Mouse (Mus musculus) embryonic facial prominence, embryonic 13.5 days (tissue): ENCODE data around the gene Morn3. TPM values are rescaled to one million over a fixed set of nuclear protein-coding genes. Genes with fewer than 3 reads are reported as not detected.
A peak's percentile ranks its signal among the peaks of the same experiment; 100 is the strongest.

Experiments used
- ATAC-seq: fragments of 200-750 bp; cut with Nextera tagmentation; 2 replicates; pipeline ENCODE4 v1.8.0; 2017; ENCODE audit warnings: low read depth; ENCODE audit not compliant: insufficient number of reproducible peaks, insufficient read depth, low FRiP score, low TSS enrichment
- H3K27ac ChIP-seq: fragments of 300-500 bp; sonication (generic); 2 replicates; pipeline ENCODE4 v1.5.1; 2015; ENCODE audit warnings: moderate library complexity, mild to moderate bottlenecking, inconsistent platforms
- H3K27me3 ChIP-seq: fragments of 300-500 bp; sonication (generic); 2 replicates; pipeline ENCODE4 v1.6.1; 2015; ENCODE audit warnings: mild to moderate bottlenecking, inconsistent platforms
- H3K36me3 ChIP-seq: fragments of 300-500 bp; sonication (generic); 2 replicates; pipeline ENCODE4 v1.6.1; 2015; ENCODE audit warnings: mild to moderate bottlenecking, inconsistent platforms
- H3K4me1 ChIP-seq: fragments of 300-500 bp; sonication (generic); 2 replicates; pipeline ENCODE4 v1.6.1; 2015; ENCODE audit warnings: inconsistent platforms
- H3K4me2 ChIP-seq: fragments of 300-500 bp; sonication (generic); 2 replicates; pipeline ENCODE4 v1.6.1; 2015; ENCODE audit warnings: moderate library complexity, mild to moderate bottlenecking, inconsistent platforms
- H3K4me3 ChIP-seq: fragments of 300-500 bp; sonication (generic); 2 replicates; pipeline ENCODE4 v1.5.1; 2015; ENCODE audit warnings: mild to moderate bottlenecking, inconsistent platforms
- H3K9ac ChIP-seq: fragments of 300-500 bp; sonication (generic); 2 replicates; pipeline ENCODE4 v1.6.1; 2015; ENCODE audit warnings: mild to moderate bottlenecking, inconsistent platforms
- H3K9me3 ChIP-seq: fragments of 300-500 bp; sonication (generic); 2 replicates; pipeline ENCODE4 v1.6.1; 2016; ENCODE audit warnings: inconsistent platforms
- WGBS: fragments of 180-500 bp; shearing (Covaris S2); methylation state at CpG from one replicate; pipeline ENCODE4 v1.1.7; 2015; ENCODE audit warnings: mixed read lengths; 5-methylcytosine and 5-hydroxymethylcytosine counted together
- polyA plus RNA-seq: library from polyadenylated mRNA; unstranded; fragments of >200 nt; fragmentation: Nextera tagmentation; extraction: Ambion mirVana; gene quantifications from 2 replicates; pipeline ENCODE4 v1.2.1, GENCODE M21; 2015

Morn3 gene
- polyA plus RNA-seq, 1 experiment from 2014 or later = not detected

DNA sequence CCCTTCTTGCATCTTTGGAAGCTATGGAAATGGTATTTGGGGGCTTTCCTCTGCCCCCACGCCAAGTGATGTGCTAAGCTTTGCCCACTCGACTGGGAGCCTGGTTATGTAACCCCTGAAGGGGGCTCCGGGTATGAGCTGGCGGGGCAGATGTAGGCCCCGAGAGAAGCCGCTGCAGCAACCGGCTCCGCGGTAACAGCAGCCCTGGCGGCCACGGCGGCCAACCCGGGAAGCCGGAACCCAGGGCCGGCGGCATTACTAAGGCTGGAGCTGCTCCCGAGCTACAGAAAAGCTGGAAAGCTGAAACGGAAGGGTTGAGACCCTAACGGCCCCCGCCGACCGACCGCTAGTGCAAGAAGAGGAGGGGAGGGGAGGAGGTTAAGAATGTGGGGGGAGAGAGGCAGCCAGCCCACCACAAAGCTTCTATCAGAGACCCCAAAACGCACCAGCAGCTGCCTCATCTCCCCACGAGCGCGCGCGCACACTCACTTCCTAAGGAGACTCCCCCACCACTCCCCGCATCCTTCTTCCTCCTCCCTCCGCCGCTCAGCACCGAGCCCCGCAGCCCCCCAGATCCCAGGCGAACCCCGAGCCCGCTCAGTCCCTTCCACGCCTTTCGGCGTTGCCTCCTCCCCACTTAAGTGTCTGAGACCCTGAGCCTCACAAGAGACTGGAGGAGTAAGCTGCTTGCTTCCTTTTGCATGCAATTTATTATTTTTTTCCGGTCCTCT is 58.6 kb downstream of the Morn3 start:
- Histone ChIP-seq H3K9me3 (no peaks in the 10 kb centered on the region), H3K4me3 (peak overlapping the region; percentile 66), H3K27ac (peak overlapping the region; percentile 84), H3K27me3 (no peaks in the 10 kb centered on the region; the same call in 1 of the 2 replicates), H3K36me3 (no peaks in the 10 kb centered on the region), H3K4me1 (peaks cover 56% of the 10 kb centered on the region), H3K4me2 (peak overlapping the region; percentile 98), H3K9ac (peak overlapping the region; percentile 81)
- ATAC-seq = no peak
- WGBS = under 1% methylated on average over 41 of the region's 41 CpGs

GRCm38 (mm10) chr5:122987211-122988020 is 59.4 kb downstream of the Morn3 start:
- Histone ChIP-seq H3K4me2 (peak overlapping the region; percentile 98), H3K9ac (peak overlapping the region; percentile 81), H3K27ac (no peak overlapping the region), H3K36me3 (no peaks in the 10 kb centered on the region), H3K27me3 (no peaks in the 10 kb centered on the region; the same call in 1 of the 2 replicates), H3K9me3 (no peaks in the 10 kb centered on the region), H3K4me1 (peaks cover 56% of the 10 kb centered on the region), H3K4me3 (peak overlapping the region; percentile 66)
- peak; percentile 49; the same call in 1 of the 2 replicates for ATAC-seq
- WGBS = 3% methylated on average over 39 of the region's 39 CpGs

DNA sequence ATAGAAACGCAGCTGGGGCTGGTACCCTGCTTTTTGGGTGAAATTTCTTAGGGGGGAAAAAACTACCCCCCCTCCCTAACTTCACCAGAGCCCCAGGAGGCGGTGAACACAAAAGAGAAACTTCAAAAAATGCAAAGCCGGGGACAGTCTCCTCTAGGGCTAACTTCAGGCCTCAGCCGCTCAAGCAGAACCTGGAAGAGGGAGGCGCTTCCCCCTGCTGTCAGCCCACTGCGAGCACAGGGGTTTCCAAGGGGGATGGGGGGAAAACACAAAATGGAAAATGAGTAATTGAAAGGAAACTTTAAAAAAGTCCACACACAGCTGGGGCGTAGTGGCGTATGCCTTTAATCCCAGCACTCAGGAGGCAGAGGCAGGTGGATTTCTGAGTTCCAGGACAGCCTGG is 60.7 kb downstream of the Morn3 start:
- H3K27ac ChIP-seq = no peak overlapping the region
- H3K9ac ChIP-seq = no peak overlapping the region
- peak overlapping the region; percentile 98; the same call in 1 of the 2 replicates for H3K4me2 ChIP-seq
- peaks cover 51% of the 10 kb centered on the region for H3K4me1 ChIP-seq
- no peaks in the 10 kb centered on the region; the same call in 1 of the 2 replicates for H3K27me3 ChIP-seq
- 39% methylated on average over 8 of the region's 8 CpGs for WGBS
- no peaks in the 10 kb centered on the region for H3K36me3 ChIP-seq
- H3K4me3 ChIP-seq = no peak overlapping the region
- no peaks in the 10 kb centered on the region for H3K9me3 ChIP-seq
- no peak for ATAC-seq

Other genes with a start within 250 kb of the Morn3 start
- 437 and 454 TPM in 2 replicates for gene Anapc5, start 225.7 kb downstream of the Morn3 start, polyA plus RNA-seq
- gene Rnf34, start 197.0 kb downstream of the Morn3 start, polyA plus RNA-seq = 38.9 and 43.0 TPM in 2 replicates
- 61.6 and 61.9 TPM in 2 replicates for gene Kdm2b, start 57.2 kb downstream of the Morn3 start, polyA plus RNA-seq
- gene Orai1, start 31.9 kb downstream of the Morn3 start, polyA plus RNA-seq = 10.4 and 12.5 TPM in 2 replicates
- gene Tmem120b, start 21.4 kb upstream of the Morn3 start, polyA plus RNA-seq = 14.4 and 15.8 TPM in 2 replicates
- gene Rhof, start 85.7 kb upstream of the Morn3 start, polyA plus RNA-seq = 5.6 and 6.6 TPM in 2 replicates
- 12.3 and 13.0 TPM in 2 replicates for gene Setd1b, start 95.2 kb upstream of the Morn3 start, polyA plus RNA-seq
- 95.3 and 107 TPM in 2 replicates for gene Psmd9, start 122.4 kb upstream of the Morn3 start, polyA plus RNA-seq
- gene Hpd, start 135.7 kb upstream of the Morn3 start, polyA plus RNA-seq = 0.65 TPM in 1 of 2 replicates, not detected in the other
- gene Wdr66, start 205.1 kb upstream of the Morn3 start, polyA plus RNA-seq = 1.4 and 1.7 TPM in 2 replicates